Mouse (Mus musculus) right cerebral cortex, adult 2 months (tissue): Measurements from ENCODE around the gene Elfn1.
A peak's percentile ranks its signal among the peaks of the same experiment; 100 is the strongest.
"Not testable (repeated sequence)": the region's sequence is repeated elsewhere in the genome, so short reads cannot be mapped to it uniquely, and the experiment has no call there.

Experiments
- DNase-seq, 2 experiments: peaks; one replicate each; pipeline ENCODE4 v3.0.0; 2021 to 2022; ENCODE audit warnings: low spot score in 2 of 2

Gene Elfn1

GRCm38 (mm10) chr5:139969151-139969948, 61.6 kb downstream of the Elfn1 start:
- DNase-seq = no peak

- DNase-seq = peak in 1 of 2 experiments; percentile 24
Observed at GRCm38 (mm10) chr5:139970186-139970631, 62.5 kb downstream of the Elfn1 start.

- no peak for DNase-seq
Observed at GRCm38 (mm10) chr5:139976584-139976983, 68.8 kb downstream of the Elfn1 start.

- no peak for DNase-seq
Observed at GRCm38 (mm10) chr5:139977476-139977875, 69.7 kb downstream of the Elfn1 start.

- DNase-seq = peak; percentile 24 to 39
Observed at GRCm38 (mm10) chr5:139978525-139979276, 71.0 kb downstream of the Elfn1 start.

- DNase-seq = peak; percentile 54 to 59
Observed at GRCm38 (mm10) chr5:139979371-139979770, 71.6 kb downstream of the Elfn1 start.

GRCm38 (mm10) chr5:139981976-139982375, 74.2 kb downstream of the Elfn1 start:
- DNase-seq = no peak

GRCm38 (mm10) chr5:139985073-139985746, 77.5 kb downstream of the Elfn1 start:
- DNase-seq = no peak

GRCm38 (mm10) chr5:139991531-139991930, 83.8 kb downstream of the Elfn1 start:
- no peak for DNase-seq

GRCm38 (mm10) chr5:139998321-139998720, 90.6 kb downstream of the Elfn1 start:
- not testable (repeated sequence) for DNase-seq

- no peak for DNase-seq
Observed at GRCm38 (mm10) chr5:139998916-139999315, 91.2 kb downstream of the Elfn1 start.

- DNase-seq = no peak
Observed at GRCm38 (mm10) chr5:140002541-140002940, 94.8 kb downstream of the Elfn1 start.

GRCm38 (mm10) chr5:140006861-140007260, 99.1 kb downstream of the Elfn1 start:
- DNase-seq = no peak

- no peak for DNase-seq
Observed at GRCm38 (mm10) chr5:140007656-140008522, 100.1 kb downstream of the Elfn1 start.

GRCm38 (mm10) chr5:140008523-140008806, 100.7 kb downstream of the Elfn1 start:
- DNase-seq = no peak

GRCm38 (mm10) chr5:140009083-140009655, 101.4 kb downstream of the Elfn1 start:
- no peak for DNase-seq

- DNase-seq = no peak
Observed at GRCm38 (mm10) chr5:140010405-140010804, 102.7 kb downstream of the Elfn1 start.

- DNase-seq = no peak
Observed at GRCm38 (mm10) chr5:140012286-140012967, 104.7 kb downstream of the Elfn1 start.

GRCm38 (mm10) chr5:140013652-140014051, 105.9 kb downstream of the Elfn1 start:
- DNase-seq = no peak

- no peak for DNase-seq
Observed at GRCm38 (mm10) chr5:140016896-140017295, 109.2 kb downstream of the Elfn1 start.

GRCm38 (mm10) chr5:140018780-140019179, 111.0 kb downstream of the Elfn1 start:
- DNase-seq = peak in 1 of 2 experiments; percentile 19
